8 mouse cellular contexts compared by ENCODE assay signal in the genomic region with DNA sequence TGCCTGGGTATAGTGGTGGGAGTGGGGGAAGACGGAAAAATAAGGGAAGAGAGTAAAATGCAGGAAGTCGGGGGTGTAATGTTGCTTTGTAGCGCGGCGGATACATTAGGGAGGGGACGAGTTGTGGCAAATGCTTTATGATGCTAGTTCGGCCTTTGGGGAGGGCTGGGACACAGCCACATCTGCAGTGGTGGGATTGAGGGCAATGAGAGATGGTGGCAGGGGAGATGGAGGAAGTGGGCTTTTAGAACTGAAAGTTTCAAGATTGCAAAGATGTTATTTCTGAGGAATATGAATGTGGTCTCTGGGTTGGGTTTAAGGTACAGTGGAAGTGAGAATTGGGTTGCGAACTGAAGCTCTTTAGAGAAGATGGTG. TPM values are rescaled to one million over a fixed set of nuclear protein-coding genes. Genes with fewer than 3 reads are reported as not detected.
DNase-seq lines count a peak whose midpoint lies in the region; ATAC-seq and TF ChIP-seq lines count a peak whose summit lies in the region.

No protein-coding gene starts in this region.

- H3K27me3 ChIP-seq in erythroblast, embryonic 14.5 days (ENCODE audit: control insufficient read depth), result no peaks in the 10 kb centered on the region
- H3K27me3 ChIP-seq in hindbrain, postnatal 0 days (ENCODE audit: insufficient read depth, low read length), result no peaks in the 10 kb centered on the region
- H3K27me3 ChIP-seq in stomach, embryonic 15.5 days (replicated peaks), result no peaks in the 10 kb centered on the region

- DNase-seq in frontal cortex, postnatal 14 days (ENCODE audit: low spot score in 2 of 2), result no peak
- DNase-seq in ES-CJ7 (ENCODE audit: low read depth, low spot score) (peak; percentile 37), adipocyte (ENCODE audit: low spot score) (no peak)
- peak; percentile 27 for DNase-seq in hindbrain, postnatal 0 days (ENCODE audit: low spot score)

- peak overlapping the region; percentile 97 for H3K9ac ChIP-seq in hindbrain, postnatal 0 days (replicated peaks; ENCODE audit: low read length)
- peak overlapping the region; percentile 78; the same call in 1 of the 2 replicates for H3K9ac ChIP-seq in stomach, embryonic 15.5 days

- H3K27ac ChIP-seq in hindbrain, postnatal 0 days, result peak overlapping the region; percentile 99
- peak overlapping the region; percentile 95 for H3K27ac ChIP-seq in stomach, embryonic 15.5 days

- H3K9me3 ChIP-seq in erythroblast, embryonic 14.5 days (ENCODE audit: control insufficient read depth, low read length), result no peaks in the 10 kb centered on the region
- no peaks in the 10 kb centered on the region for H3K9me3 ChIP-seq in hindbrain, postnatal 0 days (ENCODE audit: low read length)
- no peaks in the 10 kb centered on the region for H3K9me3 ChIP-seq in stomach, embryonic 15.5 days

- peak overlapping the region; percentile 76 for H3K4me2 ChIP-seq in hindbrain, postnatal 0 days (ENCODE audit: low read depth, low read length)
- peak overlapping the region; percentile 74 for H3K4me2 ChIP-seq in stomach, embryonic 15.5 days

- WGBS in hindbrain, postnatal 0 days, result 2% methylated on average over 8 of the region's 8 CpGs
- WGBS in stomach, embryonic 15.5 days, result 1% methylated on average over 8 of the region's 8 CpGs

- peak; percentile 11; the same call in 1 of the 2 replicates for ATAC-seq in frontal cortex, adult (ENCODE audit: low TSS enrichment)
- ATAC-seq in hindbrain, postnatal 0 days, result no peak
- ATAC-seq in megakaryocyte, adult 5-6 weeks (ENCODE audit: poor library complexity, severe bottlenecking), result peak; percentile 22
- ATAC-seq in stomach, embryonic 15.5 days (ENCODE audit: insufficient read depth, low FRiP score, low read depth), result no peak

- H3K4me1 ChIP-seq in erythroblast, embryonic 14.5 days (ENCODE audit: control insufficient read depth), result peaks cover 49% of the 10 kb centered on the region
- H3K4me1 ChIP-seq in hindbrain, postnatal 0 days (ENCODE audit: insufficient read depth, low read length), result no peaks in the 10 kb centered on the region
- peaks cover 3% of the 10 kb centered on the region; the same call in 1 of the 2 replicates for H3K4me1 ChIP-seq in stomach, embryonic 15.5 days

- no peak for TF ChIP-seq CTCF in hindbrain, postnatal 0 days (IDR thresholded peaks at IDR 0.05; ENCODE audit: low read depth)

- H3K36me3 ChIP-seq in erythroblast, embryonic 14.5 days (ENCODE audit: control insufficient read depth), result peaks cover 13% of the 10 kb centered on the region
- H3K36me3 ChIP-seq in hindbrain, postnatal 0 days (ENCODE audit: insufficient read depth, low read length), result no peaks in the 10 kb centered on the region
- H3K36me3 ChIP-seq in stomach, embryonic 15.5 days, result no peaks in the 10 kb centered on the region

- H3K4me3 ChIP-seq in erythroblast, embryonic 14.5 days (replicated peaks), result peak overlapping the region; percentile 89
- H3K4me3 ChIP-seq in hindbrain, postnatal 0 days (ENCODE audit: low read length), result peak overlapping the region; percentile 93
- peak overlapping the region; percentile 97 for H3K4me3 ChIP-seq in stomach, embryonic 15.5 days (replicated peaks)

RNA-seq across cellular contexts. Expression of gene Nptn, which starts 1.2 kb away (rescaled TPM):
- 31.4 and 44.6 TPM in 2 replicates for polyA plus RNA-seq in erythroblast, embryonic 14.5 days (2012)
- total RNA-seq in hindbrain, postnatal 0 days (2014; rRNA removed), result 598 and 874 TPM in 2 replicates
- polyA plus RNA-seq in hindbrain, postnatal 0 days (2015; fragmentation: Nextera tagmentation; extraction: Ambion mirVana), result 267 and 268 TPM in 2 replicates
- 493 and 520 TPM in 2 replicates for total RNA-seq in megakaryocyte, adult 5-6 weeks (2015)
- 221 and 239 TPM in 2 replicates for total RNA-seq in megakaryocyte, adult 5-6 weeks (2017)
- polyA plus RNA-seq in stomach, embryonic 15.5 days (2015; fragmentation: Nextera tagmentation; extraction: Ambion mirVana), result 134 and 140 TPM in 2 replicates

RNA-seq across cellular contexts. Expression of gene Cd276, which starts 28.0 kb away (rescaled TPM):
- 0.01 TPM in 1 of 2 replicates, not detected in the other for polyA plus RNA-seq in erythroblast, embryonic 14.5 days (2012)
- 23.1 and 27.2 TPM in 2 replicates for total RNA-seq in hindbrain, postnatal 0 days (2014; rRNA removed)
- 16.5 and 16.7 TPM in 2 replicates for polyA plus RNA-seq in hindbrain, postnatal 0 days (2015; fragmentation: Nextera tagmentation; extraction: Ambion mirVana)
- 0.11 and 0.40 TPM in 2 replicates for total RNA-seq in megakaryocyte, adult 5-6 weeks (2015)
- total RNA-seq in megakaryocyte, adult 5-6 weeks (2017), result 0.12 and 0.40 TPM in 2 replicates
- 28.7 and 32.5 TPM in 2 replicates for polyA plus RNA-seq in stomach, embryonic 15.5 days (2015; fragmentation: Nextera tagmentation; extraction: Ambion mirVana)

Comparison
In these comparisons a context has a peak if more than half of its experiments do, and no peak if none do; other contexts are left out.
1. ATAC-seq: peak in frontal cortex, adult (single experiment) and megakaryocyte, adult 5-6 weeks (single experiment); none in hindbrain, postnatal 0 days (single experiment) and stomach, embryonic 15.5 days (single experiment).
2. DNase-seq: peak in ES-CJ7 (single experiment) and hindbrain, postnatal 0 days (single experiment); none in frontal cortex, postnatal 14 days (0 of 2) and adipocyte (single experiment).
3. RNA of gene Cd276, which starts 28.0 kb away (polyA plus RNA-seq): 28.7 to 32.5 TPM in stomach, embryonic 15.5 days and 16.5 to 16.7 TPM in hindbrain, postnatal 0 days; 0.01 TPM in erythroblast, embryonic 14.5 days; every median in the first group is over 10 times any median in the second.
4. Peak in every context shown above with its lines, with median percentiles within 50 percentile points of each other: H3K4me3 ChIP-seq.